Mouse (Mus musculus) cerebellum, postnatal 4 days (tissue): ENCODE data around the gene LTO1.

ENCODE experiments used
- DNase-seq, 2 experiments: peaks; one replicate each; pipeline ENCODE4 v3.0.0; 2022; ENCODE audit warnings: low spot score in 2 of 2, mixed read lengths in 1 of 2

LTO1 gene

GRCm38 (mm10) chr7:144939344-144940002 lies 24.6 kb downstream of the LTO1 start, which contains the start of gene Ccnd1:
Gene Ccnd1 (minus strand): TSS chr7:144939925.
- DNase-seq, result peak in 1 of 2 experiments; percentile 65

GRCm38 (mm10) chr7:144940003-144940571 lies 25.2 kb downstream of the LTO1 start:
- peak in 1 of 2 experiments; percentile 36 for DNase-seq

GRCm38 (mm10) chr7:144940585-144940984 lies 25.7 kb downstream of the LTO1 start:
- no peak for DNase-seq

GRCm38 (mm10) chr7:144941242-144941831 lies 26.4 kb downstream of the LTO1 start:
- peak; percentile 58 to 81 for DNase-seq

- no peak for DNase-seq
Measured at GRCm38 (mm10) chr7:144942071-144942743, 27.3 kb downstream of the LTO1 start.

GRCm38 (mm10) chr7:144942744-144943135 lies 27.8 kb downstream of the LTO1 start:
- no peak for DNase-seq

GRCm38 (mm10) chr7:144943254-144943653 lies 28.4 kb downstream of the LTO1 start:
- DNase-seq, result peak; percentile 47 to 71

- no peak for DNase-seq
Measured at GRCm38 (mm10) chr7:144958509-144959395, 43.9 kb downstream of the LTO1 start.

- no peak for DNase-seq
Measured at GRCm38 (mm10) chr7:144963911-144964310, 49.0 kb downstream of the LTO1 start.

- no peak for DNase-seq
Measured at GRCm38 (mm10) chr7:144964316-144964715, 49.4 kb downstream of the LTO1 start.

- no peak for DNase-seq
Measured at GRCm38 (mm10) chr7:144965893-144966292, 51.0 kb downstream of the LTO1 start.

GRCm38 (mm10) chr7:144970997-144971768 lies 56.3 kb downstream of the LTO1 start:
- no peak for DNase-seq

GRCm38 (mm10) chr7:144971769-144972168 lies 56.9 kb downstream of the LTO1 start:
- DNase-seq, result no peak

- no peak for DNase-seq
Measured at GRCm38 (mm10) chr7:144973461-144973860, 58.6 kb downstream of the LTO1 start.

- DNase-seq, result no peak
Measured at GRCm38 (mm10) chr7:144977121-144977520, 62.2 kb downstream of the LTO1 start.

GRCm38 (mm10) chr7:144979814-144980213 lies 64.9 kb downstream of the LTO1 start:
- no peak for DNase-seq
